Mouse (Mus musculus) limb, embryonic 13.5 days (tissue): ENCODE measurements around the gene Cbr1. TPM values are rescaled to one million over a fixed set of nuclear protein-coding genes. Genes with fewer than 3 reads are reported as not detected.

Experiments used
- ATAC-seq: fragments of 200-750 bp; cut with Nextera tagmentation; 2 replicates; pipeline ENCODE4 v1.8.0; 2017; ENCODE audit warnings: low read depth, moderate number of reproducible peaks, moderate TSS enrichment; ENCODE audit not compliant: low FRiP score
- H3K27ac ChIP-seq: fragments of 300-500 bp; sonication (generic); 2 replicates; pipeline ENCODE4 v1.5.1; 2015; ENCODE audit warnings: inconsistent platforms, mild to moderate bottlenecking, moderate library complexity
- H3K27me3 ChIP-seq: fragments of 300-500 bp; sonication (generic); 2 replicates; pipeline ENCODE4 v1.6.1; 2015; ENCODE audit warnings: mild to moderate bottlenecking, inconsistent platforms
- H3K36me3 ChIP-seq: fragments of 300-500 bp; sonication (generic); 2 replicates; pipeline ENCODE4 v1.6.1; 2015; ENCODE audit warnings: inconsistent platforms, mild to moderate bottlenecking, moderate library complexity
- H3K4me1 ChIP-seq: fragments of 300-500 bp; sonication (generic); 2 replicates; pipeline ENCODE4 v1.6.1; 2015; ENCODE audit warnings: inconsistent platforms
- H3K4me2 ChIP-seq: fragments of 300-500 bp; sonication (generic); replicated peaks from 2 replicates; pipeline ENCODE4 v1.6.1; 2015; ENCODE audit warnings: inconsistent platforms, mild to moderate bottlenecking, moderate library complexity
- H3K4me3 ChIP-seq: fragments of 300-500 bp; sonication (generic); 2 replicates; pipeline ENCODE4 v1.5.1; 2015; ENCODE audit warnings: moderate library complexity, mild to moderate bottlenecking, inconsistent platforms
- H3K9ac ChIP-seq: fragments of 300-500 bp; sonication (generic); 2 replicates; pipeline ENCODE4 v1.6.1; 2015; ENCODE audit warnings: mild to moderate bottlenecking, inconsistent platforms
- H3K9me3 ChIP-seq: fragments of 300-500 bp; sonication (generic); 2 replicates; pipeline ENCODE4 v1.6.1; 2016; ENCODE audit warnings: inconsistent platforms
- WGBS: fragments of 180-500 bp; shearing (Covaris S2); methylation state at CpG from one replicate; pipeline ENCODE4 v1.1.7; 2015; 5-methylcytosine and 5-hydroxymethylcytosine counted together
- polyA plus RNA-seq: library from polyadenylated mRNA; unstranded; fragments of >200 nt; fragmentation: Nextera tagmentation; extraction: Ambion mirVana; gene quantifications from 2 replicates; pipeline ENCODE4 v1.2.1, GENCODE M21; 2015

Cbr1 gene
- polyA plus RNA-seq, 1 experiment from 2014 or later = 124 TPM

DNA sequence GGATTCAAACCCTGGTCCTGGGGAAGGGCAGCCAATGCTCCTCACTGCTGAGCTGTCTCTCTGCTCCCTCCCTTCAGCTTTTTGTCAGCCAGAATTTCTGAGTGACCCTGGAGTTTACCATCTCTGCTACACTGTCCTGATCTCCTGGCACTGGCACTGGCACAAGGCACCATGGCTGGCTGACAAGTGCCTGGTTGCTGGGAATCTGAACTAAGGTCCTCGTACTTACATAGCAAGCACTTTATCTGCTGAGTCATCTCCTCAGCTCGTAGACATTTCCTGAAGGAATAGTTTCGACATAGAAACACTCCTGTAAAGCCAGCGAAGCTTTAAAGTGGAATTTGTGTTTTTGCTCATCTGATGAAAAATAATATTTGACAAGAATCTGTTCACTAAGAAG, 38.4 kb downstream of the Cbr1 start:
- no peak overlapping the region for H3K4me3 ChIP-seq
- no peak for ATAC-seq
- WGBS = 67% methylated on average over 4 of the region's 4 CpGs

DNA sequence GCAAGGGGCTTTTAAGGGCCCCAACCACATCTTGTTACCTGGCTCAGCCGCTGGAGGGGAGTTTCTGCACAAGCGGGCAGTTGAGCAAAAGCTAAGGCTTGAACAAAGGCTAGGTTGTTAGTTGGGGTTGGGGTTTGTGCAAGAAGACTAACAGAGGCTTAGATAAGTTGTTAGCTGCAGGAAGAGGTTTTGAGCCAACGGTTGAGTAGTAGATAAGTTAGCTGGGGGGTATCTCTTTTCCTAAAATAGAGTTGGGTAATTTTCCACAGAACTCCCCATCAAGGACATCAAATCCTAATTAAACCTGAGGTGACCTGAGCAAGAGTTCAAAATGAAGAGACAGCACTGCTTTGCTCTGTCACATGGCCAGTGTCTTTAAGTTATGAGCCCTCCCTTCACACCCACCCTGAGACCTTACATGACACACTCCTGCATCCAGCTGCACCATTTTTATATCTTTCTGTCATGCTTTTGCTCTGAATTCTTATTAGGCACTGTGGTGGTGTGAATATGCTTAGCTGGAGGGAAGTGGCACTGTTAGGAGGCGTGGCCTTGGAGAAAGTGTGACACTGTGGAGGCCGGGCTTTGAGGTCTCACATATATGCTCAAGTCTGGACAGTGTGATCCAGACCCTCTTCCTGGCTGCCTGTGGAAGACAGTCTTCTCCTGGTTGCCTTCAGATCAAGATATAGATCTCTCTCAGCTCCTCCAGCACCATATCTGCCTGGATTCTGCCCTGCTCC, 43.0 kb downstream of the Cbr1 start:
- no peaks in the 10 kb centered on the region for H3K36me3 ChIP-seq
- WGBS = 78% methylated on average over 5 of the region's 5 CpGs
- ATAC-seq = no peak
- H3K9me3 ChIP-seq = no peaks in the 10 kb centered on the region
- no peak overlapping the region for H3K27ac ChIP-seq
- no peak overlapping the region for H3K9ac ChIP-seq
- no peak overlapping the region for H3K4me3 ChIP-seq
- 0 out of 2 replicates have a peak, but pooled peaks cover 5% of the 10 kb centered on the region for H3K4me1 ChIP-seq
- no peak overlapping the region for H3K4me2 ChIP-seq
- 0 out of 2 replicates have a peak, but pooled peaks cover 2% of the 10 kb centered on the region for H3K27me3 ChIP-seq

More for the DNA sequence above, 38.4 kb downstream of the Cbr1 start:
- no peaks in the 10 kb centered on the region for H3K4me1 ChIP-seq
- H3K9ac ChIP-seq = no peak overlapping the region
- H3K36me3 ChIP-seq = no peaks in the 10 kb centered on the region
- H3K9me3 ChIP-seq = no peaks in the 10 kb centered on the region
- no peak overlapping the region for H3K27ac ChIP-seq
- H3K27me3 ChIP-seq = no peaks in the 10 kb centered on the region
- no peak overlapping the region for H3K4me2 ChIP-seq

Other genes with a start within 250 kb of the Cbr1 start
- gene Setd4, start 1.8 kb upstream of the Cbr1 start, polyA plus RNA-seq = 14.2 and 18.6 TPM in 2 replicates
- not detected in 2 replicates for gene Gm5678, start 22.2 kb downstream of the Cbr1 start, polyA plus RNA-seq
- gene Cbr3, start 77.4 kb downstream of the Cbr1 start, polyA plus RNA-seq = 2.4 and 3.2 TPM in 2 replicates
- 9.9 and 10.7 TPM in 2 replicates for gene Dop1b, start 106.1 kb downstream of the Cbr1 start, polyA plus RNA-seq
- gene Morc3, start 226.3 kb downstream of the Cbr1 start, polyA plus RNA-seq = 38.5 TPM in 2 replicates